Mouse (Mus musculus) limb, embryonic 13.5 days (tissue): ENCODE data around the gene Mbip. TPM values are rescaled to one million over a fixed set of nuclear protein-coding genes. Genes with fewer than 3 reads are reported as not detected.

Source experiments
- ATAC-seq: fragments of 200-750 bp; cut with Nextera tagmentation; 2 replicates; pipeline ENCODE4 v1.8.0; 2017; ENCODE audit warnings: low read depth, moderate number of reproducible peaks, moderate TSS enrichment; ENCODE audit not compliant: low FRiP score
- H3K27ac ChIP-seq: fragments of 300-500 bp; sonication (generic); 2 replicates; pipeline ENCODE4 v1.5.1; 2015; ENCODE audit warnings: inconsistent platforms, mild to moderate bottlenecking, moderate library complexity
- H3K27me3 ChIP-seq: fragments of 300-500 bp; sonication (generic); 2 replicates; pipeline ENCODE4 v1.6.1; 2015; ENCODE audit warnings: mild to moderate bottlenecking, inconsistent platforms
- H3K36me3 ChIP-seq: fragments of 300-500 bp; sonication (generic); 2 replicates; pipeline ENCODE4 v1.6.1; 2015; ENCODE audit warnings: inconsistent platforms, mild to moderate bottlenecking, moderate library complexity
- H3K4me1 ChIP-seq: fragments of 300-500 bp; sonication (generic); 2 replicates; pipeline ENCODE4 v1.6.1; 2015; ENCODE audit warnings: inconsistent platforms
- H3K4me2 ChIP-seq: fragments of 300-500 bp; sonication (generic); replicated peaks from 2 replicates; pipeline ENCODE4 v1.6.1; 2015; ENCODE audit warnings: inconsistent platforms, mild to moderate bottlenecking, moderate library complexity
- H3K4me3 ChIP-seq: fragments of 300-500 bp; sonication (generic); 2 replicates; pipeline ENCODE4 v1.5.1; 2015; ENCODE audit warnings: moderate library complexity, mild to moderate bottlenecking, inconsistent platforms
- H3K9ac ChIP-seq: fragments of 300-500 bp; sonication (generic); 2 replicates; pipeline ENCODE4 v1.6.1; 2015; ENCODE audit warnings: mild to moderate bottlenecking, inconsistent platforms
- H3K9me3 ChIP-seq: fragments of 300-500 bp; sonication (generic); 2 replicates; pipeline ENCODE4 v1.6.1; 2016; ENCODE audit warnings: inconsistent platforms
- WGBS: fragments of 180-500 bp; shearing (Covaris S2); methylation state at CpG from one replicate; pipeline ENCODE4 v1.1.7; 2015; 5-methylcytosine and 5-hydroxymethylcytosine counted together
- polyA plus RNA-seq: library from polyadenylated mRNA; unstranded; fragments of >200 nt; fragmentation: Nextera tagmentation; extraction: Ambion mirVana; gene quantifications from 2 replicates; pipeline ENCODE4 v1.2.1, GENCODE M21; 2015

Mbip gene
- polyA plus RNA-seq, 1 experiment from 2014 or later = 48.8 TPM

DNA sequence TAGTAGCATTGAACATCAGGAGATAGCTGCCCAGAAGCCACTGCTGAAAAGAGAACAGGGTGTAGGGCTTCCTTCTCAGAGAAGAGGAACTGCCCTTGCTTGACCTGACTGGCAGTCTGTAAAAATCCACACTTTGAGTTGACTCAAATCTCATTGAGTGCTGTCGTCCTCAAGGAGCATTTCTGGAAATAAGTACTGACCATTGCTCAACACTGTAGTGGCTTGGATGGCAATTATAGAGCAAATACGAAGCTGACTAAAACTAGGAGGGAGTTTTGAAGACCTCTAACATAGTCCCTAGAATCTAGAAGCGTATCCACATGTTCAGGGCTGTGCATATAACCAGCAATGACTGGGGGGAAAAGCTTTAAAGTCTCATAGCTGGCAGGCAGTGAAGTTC is 64.0 kb downstream of the Mbip start:
- no peak overlapping the region for H3K4me3 ChIP-seq
- WGBS = 86% methylated on average over 3 of the region's 3 CpGs
- no peak overlapping the region for H3K4me2 ChIP-seq
- no peaks in the 10 kb centered on the region for H3K4me1 ChIP-seq
- H3K27ac ChIP-seq = no peak overlapping the region
- H3K9ac ChIP-seq = no peak overlapping the region
- H3K36me3 ChIP-seq = no peaks in the 10 kb centered on the region
- no peak for ATAC-seq
- H3K9me3 ChIP-seq = no peaks in the 10 kb centered on the region
- H3K27me3 ChIP-seq = no peaks in the 10 kb centered on the region

Other genes starting within 250 kb of the Mbip start
- gene Nkx2-1, start 191.0 kb upstream of the Mbip start, polyA plus RNA-seq = 0.08 TPM in 1 of 2 replicates, not detected in the other